Mouse (Mus musculus): ENCODE measurements around the gene Zfp36l3. TPM values are rescaled to one million over a fixed set of nuclear protein-coding genes. Genes with fewer than 3 reads are reported as not detected.
"Not testable (repeated sequence)": the region's sequence is repeated elsewhere in the genome, so short reads cannot be mapped to it uniquely, and the experiment has no call there.

Zfp36l3 gene
- not detected in 2 replicates for total RNA-seq (2021)
- long read RNA-seq, experiment 1, result 0 reads
- long read RNA-seq, experiment 2, result 0 reads

DNA sequence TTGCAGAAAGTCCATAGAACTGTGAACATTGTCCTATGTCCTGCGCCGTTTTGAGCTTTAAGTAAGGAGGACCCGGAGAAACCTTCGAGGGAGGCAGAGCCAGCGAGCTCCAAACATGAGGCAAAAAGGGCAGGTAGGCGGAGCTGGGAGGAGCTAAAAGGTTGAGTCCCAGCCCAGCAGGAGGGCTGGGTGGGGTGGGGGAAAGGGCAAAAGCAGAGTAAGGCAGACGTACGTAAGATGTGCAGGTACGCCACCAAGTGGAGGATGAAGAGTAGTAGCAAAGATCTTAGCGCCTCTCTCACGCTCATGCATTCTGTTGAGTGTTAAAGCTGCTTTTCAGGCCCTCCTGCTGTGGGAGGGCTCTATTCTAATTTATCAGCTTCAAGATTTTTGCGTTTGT lies at the start of gene Zfp36l3:
Gene Zfp36l3 (minus strand): TSS at position 119 of the 400 bp plus-strand sequence.
- no peak for DNase-seq

DNA sequence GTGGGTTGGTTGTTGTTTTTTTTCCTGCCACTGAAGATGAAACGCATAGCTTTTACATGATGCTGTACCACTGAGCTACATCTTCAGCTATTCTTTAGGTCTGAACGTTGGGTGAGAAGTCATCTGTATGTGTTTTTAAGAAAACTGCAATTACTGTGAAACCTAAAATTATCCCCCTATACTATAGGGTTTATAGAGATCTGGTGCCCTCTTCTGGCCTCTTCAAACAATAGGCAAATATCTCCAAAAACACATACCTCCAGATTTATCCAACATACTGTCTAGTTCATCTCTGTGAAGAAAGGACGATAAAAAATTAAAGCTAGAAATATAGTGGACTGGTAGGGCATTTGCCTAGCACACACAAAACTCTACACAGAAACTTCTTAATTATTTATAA lies 22.9 kb upstream of the Zfp36l3 start:
- no peak for DNase-seq

DNA sequence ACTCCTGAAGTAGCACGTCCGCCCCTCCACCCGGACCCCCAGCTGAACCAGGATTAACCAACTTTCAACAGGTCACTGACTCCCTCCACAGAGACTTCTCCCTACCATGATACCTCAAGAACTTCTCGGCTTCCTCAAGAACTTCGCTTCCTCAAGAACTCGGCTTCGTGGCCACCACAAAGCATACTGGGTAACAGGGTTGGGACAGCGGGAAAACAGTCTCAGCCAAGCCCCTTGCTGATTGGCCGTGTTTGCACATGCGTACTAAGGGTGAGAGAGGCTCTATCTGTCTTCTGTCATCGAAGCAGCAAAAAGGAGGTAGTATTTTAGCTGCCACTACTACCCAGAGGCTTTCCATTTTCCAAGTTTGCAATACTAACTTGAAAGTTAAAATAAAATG lies 21.3 kb upstream of the Zfp36l3 start, which contains the start of gene Xlr:
Gene Xlr (minus strand): TSS at position 188 of the 400 bp plus-strand sequence.
- DNase-seq, result not testable (repeated sequence)

DNA sequence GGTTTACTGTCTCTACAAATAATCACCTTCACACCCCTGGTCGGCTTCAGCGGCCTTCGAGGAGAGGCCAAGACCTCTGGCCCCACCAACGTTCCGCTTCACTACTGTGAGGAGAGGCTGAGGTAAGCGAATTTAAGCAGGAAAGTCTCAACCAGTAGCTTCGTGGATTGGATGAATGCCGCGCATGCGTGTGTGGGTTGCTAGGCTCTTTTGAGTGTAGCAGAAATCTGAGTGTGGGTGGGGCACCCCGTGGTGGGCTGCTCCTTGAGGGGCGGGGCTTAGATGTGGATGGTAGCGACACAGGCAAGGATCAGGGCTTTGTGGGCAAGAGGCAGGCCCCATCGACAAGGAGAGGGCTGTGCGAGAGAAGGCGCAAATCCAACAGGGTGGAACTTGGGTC lies 18.5 kb downstream of the Zfp36l3 start, which contains the start of gene 1700013H16Rik:
Gene 1700013H16Rik (minus strand): TSS at position 96 of the 400 bp plus-strand sequence.
- no peak for DNase-seq

DNA sequence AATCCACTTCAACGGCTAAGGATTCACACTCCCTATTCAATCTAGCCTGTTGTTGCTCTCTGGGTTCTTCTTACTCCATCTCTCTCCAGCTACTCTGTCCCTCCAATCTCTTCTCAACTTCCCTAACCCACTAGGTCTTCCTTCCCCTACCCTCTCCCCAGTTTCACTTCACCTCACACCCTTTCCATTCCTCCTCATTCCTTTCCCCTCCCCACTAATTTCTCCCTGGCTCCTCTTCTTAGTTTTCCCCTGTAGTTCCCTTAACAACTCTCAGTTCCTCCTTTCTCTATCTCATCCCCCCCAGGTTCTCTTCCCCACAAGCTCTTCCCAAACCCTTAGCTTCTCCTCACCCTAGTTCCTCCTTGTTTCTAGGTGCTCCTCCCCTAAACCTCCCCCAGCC lies 23.3 kb downstream of the Zfp36l3 start:
- no peak for DNase-seq

DNA sequence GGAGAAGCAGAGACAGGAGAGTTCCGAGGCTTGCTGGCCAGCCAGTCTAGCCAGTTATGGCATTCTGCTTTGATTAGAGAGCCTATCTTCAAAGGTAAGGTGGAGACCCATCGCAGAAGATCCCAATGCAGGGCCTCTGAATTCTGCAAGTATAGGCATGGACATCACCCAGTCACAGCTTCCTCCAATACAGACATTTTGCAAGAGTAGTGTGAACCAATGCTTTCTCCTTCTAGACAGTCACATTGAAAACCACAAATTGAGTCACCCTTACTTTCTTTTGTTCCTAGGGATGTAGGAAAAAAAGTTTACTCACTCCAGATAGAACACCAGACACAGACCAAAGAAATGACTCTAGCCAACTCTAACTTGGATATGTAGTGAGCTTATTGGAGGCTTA lies 47.2 kb downstream of the Zfp36l3 start:
- DNase-seq, result no peak

DNA sequence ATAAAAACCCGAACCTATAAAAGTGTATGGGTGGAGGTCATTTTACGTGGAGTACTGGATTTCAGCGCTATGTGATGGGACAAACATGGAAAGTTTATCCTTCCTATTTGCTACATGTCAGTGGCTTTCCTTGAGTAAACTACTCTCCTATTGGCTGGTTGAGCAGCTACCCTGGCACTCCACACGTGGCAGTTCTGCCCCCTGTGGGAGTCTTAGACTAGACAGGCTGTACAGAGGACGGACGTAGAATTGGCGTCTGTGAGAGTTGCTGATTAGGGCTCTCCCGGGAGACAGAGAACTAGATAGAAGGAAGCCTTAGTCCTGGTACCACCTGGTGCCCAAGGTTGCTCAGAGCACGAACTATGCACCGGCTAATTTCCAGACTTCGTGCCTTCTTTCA lies 51.6 kb downstream of the Zfp36l3 start, which contains the start of gene 4930502E18Rik:
Gene 4930502E18Rik (plus strand): TSS at position 231 of the 400 bp plus-strand sequence.
- no peak for DNase-seq

Other genes starting within 250 kb of the Zfp36l3 start
- 75.8 and 104 TPM in 2 replicates for gene Rtl8c, start 168.4 kb downstream of the Zfp36l3 start, total RNA-seq (2021)
- gene Gm14597, start 167.4 kb downstream of the Zfp36l3 start, total RNA-seq (2021), result not detected in 2 replicates
- 141 and 165 TPM in 2 replicates for gene Rtl8a, start 132.7 kb downstream of the Zfp36l3 start, total RNA-seq (2021)
- 98.2 and 103 TPM in 2 replicates for gene Rtl8b, start 106.0 kb downstream of the Zfp36l3 start, total RNA-seq (2021)
- not detected in 2 replicates for gene 4930502E18Rik, start 51.6 kb downstream of the Zfp36l3 start, total RNA-seq (2021)
- gene 1700013H16Rik, start 18.6 kb downstream of the Zfp36l3 start, total RNA-seq (2021), result not detected in 2 replicates
- 1.0 and 2.4 TPM in 2 replicates for gene Xlr, start 21.3 kb upstream of the Zfp36l3 start, total RNA-seq (2021)

Measured in adrenal gland, postnatal 14 days (tissue).